Comparison of ENCODE assay signal across 9 mouse cellular contexts in the genomic region with DNA sequence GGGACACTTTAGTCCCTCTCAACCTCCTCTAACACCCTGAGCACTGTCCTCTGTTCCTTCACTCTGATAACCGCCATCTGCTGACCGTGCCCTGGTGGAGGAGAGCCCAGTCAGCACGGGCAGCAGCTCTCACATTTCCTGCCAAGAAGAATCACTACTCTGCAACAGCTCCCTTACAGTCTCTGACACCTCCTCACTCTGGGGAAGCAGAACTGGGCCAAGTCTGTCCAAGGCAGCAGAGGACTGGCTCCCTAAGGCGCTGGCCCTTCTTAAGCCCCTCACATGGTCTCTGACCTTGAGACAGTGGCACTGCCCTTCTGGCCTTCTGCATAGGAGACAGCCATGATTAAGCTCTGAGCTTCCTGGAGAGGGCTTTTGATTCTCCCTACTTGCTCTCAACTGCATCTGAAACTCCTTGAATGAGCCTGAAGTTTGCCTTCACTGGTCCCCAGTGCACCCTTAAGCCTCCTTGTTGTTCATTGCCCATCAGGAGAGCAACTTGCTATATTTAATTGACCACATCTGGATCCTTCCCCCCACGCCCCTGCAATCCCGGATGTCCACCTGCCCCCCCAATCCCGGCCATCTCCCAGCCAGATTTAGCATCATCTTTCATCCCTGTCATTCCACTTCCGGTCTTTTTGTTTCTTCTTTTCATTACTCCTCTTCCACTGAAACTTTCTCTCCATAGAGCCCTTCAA.
A peak's percentile ranks its signal among the peaks of the same experiment; 100 is the strongest.
DNase-seq lines count a peak whose midpoint lies in the region; ATAC-seq and TF ChIP-seq lines count a peak whose summit lies in the region.
"Had no signal": no experiment of that assay in that cellular context is flagged by ENCODE, and none has a peak within 500 bp of the region (broad histone marks: within the 10 kb centered on the region; RNA-seq: fewer than 3 reads in every experiment).

No protein-coding gene starts in this region.

- TF ChIP-seq CTCF in lung, adult 2 months (IDR thresholded peaks at IDR 0.05; ENCODE audit: insufficient read depth, low read length): no peak
- TF ChIP-seq CTCF in intestine, postnatal 0 days (IDR thresholded peaks at IDR 0.05; ENCODE audit: low read depth): no peak

- intact Hi-C loops in heart, postnatal 25 days (cut with DNase I): no loop called here

- no peak for TF ChIP-seq POLR2A in lung, adult 2 months (IDR thresholded peaks at IDR 0.05; ENCODE audit: borderline replicate concordance, extremely low read depth, low read depth, low read length)

- no peaks in the 10 kb centered on the region for H3K4me1 ChIP-seq in lung, adult 2 months (ENCODE audit: control insufficient read depth, insufficient read depth, low read length)
- no peaks in the 10 kb centered on the region for H3K4me1 ChIP-seq in intestine, postnatal 0 days (replicated peaks; ENCODE audit: control insufficient read depth, insufficient read depth, low read length)
- H3K4me1 ChIP-seq: neural tube, embryonic 12.5 days had no signal

- H3K27me3 ChIP-seq in intestine, postnatal 0 days (replicated peaks; ENCODE audit: control insufficient read depth, insufficient read depth, low read length): no peaks in the 10 kb centered on the region
- H3K27me3 ChIP-seq: neural tube, embryonic 12.5 days had no signal

- H3K4me2 ChIP-seq in intestine, postnatal 0 days (replicated peaks; ENCODE audit: low read depth): no peak overlapping the region
- H3K4me2 ChIP-seq: neural tube, embryonic 12.5 days had no signal

- no peak overlapping the region for H3K4me3 ChIP-seq in lung, adult 2 months (replicated peaks; ENCODE audit: extremely low read depth, low read depth, low read length)
- no peak overlapping the region for H3K4me3 ChIP-seq in intestine, postnatal 0 days (ENCODE audit: low read depth, low read length)
- H3K4me3 ChIP-seq: neural tube, embryonic 12.5 days had no signal

- H3K27ac ChIP-seq in intestine, postnatal 0 days (ENCODE audit: low read depth, low read length): no peak overlapping the region
- H3K27ac ChIP-seq: neural tube, embryonic 12.5 days had no signal

- ATAC-seq in intestine, postnatal 0 days: no peak
- ATAC-seq in megakaryocyte progenitor cell, adult 5-6 weeks (replicated peaks; ENCODE audit: poor library complexity): no peak

- DNase-seq in heart, adult 18-20 months: peak; percentile 40 to 64
- DNase-seq in heart, postnatal 25 days (ENCODE audit: low spot score): no peak
- peak; percentile 66 for DNase-seq in brain, adult 2 months (ENCODE audit: low read depth, low spot score)
- DNase-seq in heart, adult 8-10 months (ENCODE audit: low spot score): peak; percentile 26
- DNase-seq in lung, adult 2 months: peak; percentile 6
- no peak for DNase-seq in liver

- WGBS in lung, adult 2 months: 44% methylated on average over 8 of the region's 8 CpGs
- 72% methylated on average over 8 of the region's 8 CpGs for WGBS in intestine, postnatal 0 days

- no peaks in the 10 kb centered on the region for H3K36me3 ChIP-seq in intestine, postnatal 0 days (ENCODE audit: control insufficient read depth, insufficient read depth)
- H3K36me3 ChIP-seq: neural tube, embryonic 12.5 days had no signal

- H3K9me3 ChIP-seq in intestine, postnatal 0 days (ENCODE audit: control insufficient read depth): no peaks in the 10 kb centered on the region
- H3K9me3 ChIP-seq: neural tube, embryonic 12.5 days had no signal

- H3K9ac ChIP-seq in intestine, postnatal 0 days (ENCODE audit: low read depth, low read length): no peak overlapping the region
- H3K9ac ChIP-seq: neural tube, embryonic 12.5 days had no signal

Comparison
In these comparisons a context has a peak if more than half of its experiments do, and no peak if none do; other contexts are left out.
1. DNase-seq: peak in heart, adult 18-20 months (2 of 2), brain, adult 2 months (single experiment), heart, adult 8-10 months (single experiment) and lung, adult 2 months (single experiment); none in heart, postnatal 25 days (single experiment) and liver (single experiment).